Mouse (Mus musculus) erythroid progenitor cell, adult 5-6 weeks (primary cell): ENCODE measurements around the gene Nppc. TPM values are rescaled to one million over a fixed set of nuclear protein-coding genes. Genes with fewer than 3 reads are reported as not detected.
A peak's percentile ranks its signal among the peaks of the same experiment; 100 is the strongest.

ENCODE experiments used
- ATAC-seq: replicated peaks from 2 replicates; pipeline ENCODE4 v1.8.0; 2016; ENCODE audit warnings: moderate number of reproducible peaks, mild to moderate bottlenecking, moderate TSS enrichment, inconsistent platforms; ENCODE audit not compliant: poor library complexity, low FRiP score, severe bottlenecking
- total RNA-seq, 2 experiments: library from RNA; stranded (forward) in 1 of 2; stranded (reverse) in 1 of 2; fragments of 150-400 nt in 1 of 2; fragments of 186-747, 209-891 nt in 1 of 2; gene quantifications; 2 replicates each; pipeline versions ENCODE4 v1.2.3 to v1.2.4; 2015 to 2017; ENCODE audit warnings: low replicate concordance in 2 of 2

Gene Nppc
- total RNA-seq (2015; ENCODE audit: low replicate concordance) (not detected in 2 replicates), total RNA-seq (2017; ENCODE audit: low replicate concordance) (not detected in 2 replicates)

DNA sequence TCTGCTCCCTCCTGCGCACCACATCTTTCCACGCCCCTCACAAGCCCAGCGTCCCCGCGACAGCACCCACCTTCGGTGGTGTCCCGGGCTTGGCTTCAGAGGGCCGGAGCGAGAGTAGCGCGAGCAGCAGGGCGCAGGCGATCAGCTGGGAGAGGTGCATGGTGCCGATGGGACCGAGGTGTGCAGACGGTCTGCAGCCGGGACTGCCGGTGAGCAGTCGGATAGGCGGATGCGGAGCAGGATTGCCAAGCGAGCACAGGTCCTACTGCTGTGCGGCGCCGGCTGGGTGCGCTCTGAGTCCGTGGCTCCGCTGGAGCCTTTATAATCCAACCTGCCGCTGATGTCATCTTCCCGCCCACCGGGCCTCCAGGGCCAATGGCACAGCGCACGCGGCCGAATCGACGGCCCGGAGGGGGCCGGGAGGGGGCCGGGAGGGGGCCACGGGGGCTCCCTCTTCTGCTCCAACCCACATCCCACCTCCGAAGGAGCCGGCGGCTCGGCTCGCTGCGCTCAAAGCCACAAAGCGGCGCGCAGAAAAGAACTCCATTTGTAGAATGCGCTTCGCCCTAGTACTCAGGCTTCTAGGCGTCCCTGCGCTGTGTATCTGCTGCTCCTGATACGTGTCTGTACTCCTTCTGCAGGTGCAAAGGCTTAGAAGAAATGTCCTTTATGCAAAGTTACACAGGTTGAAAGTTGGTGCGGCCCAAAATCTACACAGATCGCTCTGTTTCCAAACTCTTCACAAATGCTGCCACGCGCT lies at the start of gene Nppc:
Gene Nppc (minus strand): TSS at position 293 of the 760 bp plus-strand sequence.
- no peak for ATAC-seq

DNA sequence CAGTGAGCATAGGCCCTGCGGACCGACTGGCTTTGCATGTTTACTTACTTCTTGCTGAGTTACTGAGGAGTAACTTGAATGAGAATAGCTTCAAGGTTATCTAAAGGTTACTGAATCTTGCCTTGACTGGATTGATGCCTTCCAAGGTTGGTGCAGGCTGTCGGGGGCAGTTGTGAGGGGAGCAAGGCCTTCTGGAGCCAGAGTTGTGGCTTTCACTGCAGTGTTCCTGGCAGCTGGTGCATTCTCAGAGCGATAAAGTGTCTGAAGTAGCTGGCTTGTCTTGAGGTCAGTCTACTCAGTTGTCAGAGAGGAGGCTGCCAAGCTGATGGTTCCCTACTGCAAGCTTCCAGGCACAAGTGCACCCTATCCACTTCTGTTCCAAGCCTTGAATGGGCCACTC lies 49.0 kb upstream of the Nppc start:
- ATAC-seq = no peak

DNA sequence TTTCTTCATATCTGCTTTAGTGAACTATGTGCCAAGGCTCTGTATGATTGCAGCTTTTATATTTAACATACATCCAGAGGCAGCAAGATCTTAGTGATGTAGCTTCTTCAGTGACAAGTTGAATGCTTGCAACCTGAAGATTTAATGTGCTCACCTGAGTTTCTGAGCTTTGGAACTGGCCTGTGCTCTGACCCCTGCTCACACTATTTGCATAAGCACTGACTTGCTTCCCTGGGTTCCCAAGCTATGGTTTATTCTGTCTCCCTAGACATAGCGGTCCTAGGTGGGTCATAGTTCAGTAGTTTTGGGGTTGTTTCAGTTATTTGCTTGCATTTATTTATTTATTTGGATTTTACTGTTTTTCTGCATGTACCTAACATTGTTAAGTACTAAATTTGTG lies 47.8 kb upstream of the Nppc start:
- no peak for ATAC-seq

DNA sequence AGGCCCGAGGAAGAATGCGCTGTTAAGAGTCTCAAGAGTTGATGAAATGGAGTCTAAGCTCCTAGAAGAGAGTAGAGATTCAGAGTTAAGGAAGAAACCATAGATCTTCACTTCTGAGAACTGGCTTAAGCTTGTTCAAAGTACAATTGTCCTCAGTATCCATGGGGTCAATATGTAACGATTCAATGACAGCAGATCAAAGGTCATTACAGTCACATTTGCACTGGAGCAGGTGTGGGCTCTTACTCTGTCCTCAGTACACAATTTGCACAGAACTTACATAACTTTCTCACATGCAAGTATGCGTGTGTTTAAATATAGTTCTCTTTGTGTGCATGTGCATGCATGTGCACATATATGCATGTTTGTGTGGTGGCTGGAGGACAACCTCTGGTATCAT lies 42.7 kb upstream of the Nppc start:
- no peak for ATAC-seq

DNA sequence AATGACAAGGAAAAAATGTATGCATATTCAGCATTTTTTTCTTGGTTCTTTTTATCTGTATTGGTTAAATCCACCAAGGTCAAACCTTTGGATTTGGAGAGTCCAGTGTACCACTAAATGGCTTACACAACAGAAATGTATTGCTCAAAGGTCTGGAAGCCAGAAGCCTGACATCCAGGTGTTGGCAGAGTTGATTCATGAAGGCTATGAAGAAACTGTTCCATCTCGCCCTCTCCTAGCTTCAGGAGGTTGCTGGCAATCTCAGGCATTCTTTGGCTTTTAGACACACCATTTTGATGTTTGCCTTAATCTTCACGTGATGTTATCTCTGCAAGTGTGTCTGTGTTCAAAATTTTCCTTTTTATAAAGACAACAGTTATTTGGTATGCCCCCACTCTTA lies 41.7 kb upstream of the Nppc start:
- no peak for ATAC-seq

DNA sequence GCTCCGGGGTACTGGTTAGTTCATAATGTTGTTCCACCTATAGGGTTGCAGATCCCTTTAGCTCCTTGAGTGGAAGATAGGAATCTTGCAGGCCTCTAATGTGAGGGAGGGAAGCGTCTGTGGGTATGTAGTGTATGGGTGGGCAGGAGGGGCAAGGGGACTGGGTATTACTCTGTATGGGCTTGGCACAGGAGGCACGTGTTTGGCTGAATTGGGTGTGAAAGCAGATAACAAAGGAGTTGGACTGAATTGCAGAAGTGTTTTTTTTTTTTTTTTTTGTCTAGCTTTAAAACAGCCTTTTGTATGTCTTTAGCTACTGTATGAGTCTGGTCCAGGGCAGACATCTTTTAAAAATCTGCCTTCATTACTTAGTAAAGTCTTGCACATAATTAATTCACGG lies 39.2 kb upstream of the Nppc start:
- no peak for ATAC-seq

DNA sequence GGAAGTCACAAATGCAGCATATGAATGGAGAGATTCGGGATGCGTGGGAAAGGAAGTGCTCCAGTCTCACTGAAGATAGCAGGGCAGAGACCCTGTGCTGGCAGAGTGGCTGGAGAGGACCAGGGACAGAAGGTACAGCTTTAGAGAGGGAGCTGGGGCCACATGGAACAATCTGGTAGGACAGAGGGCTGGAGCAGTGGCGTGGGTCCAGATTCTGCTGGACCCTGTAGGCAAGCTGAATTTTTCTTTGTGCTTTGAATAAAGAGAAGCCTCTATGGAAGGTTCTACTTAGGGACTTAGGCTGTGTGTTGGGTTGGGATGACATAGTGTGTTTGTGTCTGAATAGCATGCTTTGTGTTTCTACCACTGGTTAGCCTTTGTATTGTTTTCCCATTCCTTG lies 35.1 kb upstream of the Nppc start:
- ATAC-seq = no peak

DNA sequence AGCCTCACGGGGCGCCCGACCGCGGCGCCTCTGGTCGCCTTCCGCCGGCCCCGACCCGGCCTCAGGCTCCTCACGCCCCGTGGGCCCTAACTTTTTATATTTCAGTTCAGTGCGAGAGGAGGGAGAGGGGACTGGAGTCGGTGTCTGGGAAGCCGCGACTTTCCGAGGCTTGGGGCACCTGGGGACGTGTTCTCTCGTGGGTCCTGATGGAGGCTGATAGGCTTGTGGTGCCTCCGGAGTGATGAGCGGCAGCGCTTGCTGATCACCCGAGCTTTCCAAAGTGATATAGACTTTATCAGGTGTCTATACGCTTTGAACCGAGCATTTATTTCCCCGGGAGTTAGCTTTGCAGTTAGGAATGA lies 33.6 kb upstream of the Nppc start:
- peak; percentile 63 for ATAC-seq

DNA sequence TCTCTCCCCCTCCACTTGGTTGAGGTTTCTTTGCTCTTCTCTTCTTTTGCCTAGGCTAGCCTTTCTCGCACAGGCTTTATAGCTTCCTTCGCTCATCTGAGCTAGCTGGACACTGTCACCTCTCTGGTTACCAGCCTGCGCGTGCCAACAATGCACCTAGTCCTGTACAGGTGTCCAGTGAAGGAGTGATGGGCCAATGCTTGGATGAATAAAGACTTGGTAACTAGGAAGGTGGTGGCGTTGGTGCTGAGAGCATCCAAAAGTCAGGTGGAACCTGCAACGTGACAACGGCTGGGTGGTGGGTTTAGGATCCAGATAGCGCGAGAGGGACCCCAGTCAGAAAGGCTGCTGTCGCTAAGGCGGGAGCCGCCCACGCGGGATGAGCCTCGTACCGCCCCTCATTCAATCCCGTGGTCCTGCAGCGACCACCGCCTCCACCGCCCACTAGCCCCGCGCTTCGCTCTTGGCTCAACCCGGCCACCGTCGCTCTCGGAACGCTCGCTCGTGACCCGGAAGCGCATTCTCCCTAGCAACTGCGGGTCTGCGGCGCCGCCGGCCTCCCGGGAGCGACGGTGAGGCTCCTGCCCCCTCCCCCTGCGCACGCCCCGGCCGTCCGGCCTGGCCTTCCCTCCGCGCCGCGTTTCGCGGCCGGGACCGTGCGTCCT lies 33.1 kb upstream of the Nppc start, which contains the start of gene Dis3l2:
Gene Dis3l2 (plus strand): TSS at position 509 of the 665 bp plus-strand sequence.
- ATAC-seq = peak; percentile 47

DNA sequence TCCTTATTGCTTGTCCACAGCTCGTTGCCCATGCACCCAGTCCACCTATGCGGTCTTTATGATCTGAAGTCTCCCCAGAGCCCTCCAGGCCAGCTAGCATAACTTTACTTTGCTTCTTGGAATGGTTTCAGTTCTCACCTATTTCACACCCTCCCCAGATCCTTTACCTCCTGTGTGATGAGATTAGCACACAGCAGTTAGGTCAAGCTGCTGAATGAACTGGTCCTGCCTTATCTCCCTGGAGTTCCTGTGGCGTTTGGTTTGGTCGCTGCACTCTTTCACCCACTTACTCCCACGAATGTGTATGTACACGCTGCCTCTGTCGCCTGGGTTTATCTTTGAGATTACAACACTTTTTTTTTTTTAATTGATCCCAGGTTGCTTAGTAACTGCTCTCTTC lies 30.0 kb upstream of the Nppc start:
- 0 out of 2 replicates have a peak, but pooled peaks have one; percentile 11 for ATAC-seq

DNA sequence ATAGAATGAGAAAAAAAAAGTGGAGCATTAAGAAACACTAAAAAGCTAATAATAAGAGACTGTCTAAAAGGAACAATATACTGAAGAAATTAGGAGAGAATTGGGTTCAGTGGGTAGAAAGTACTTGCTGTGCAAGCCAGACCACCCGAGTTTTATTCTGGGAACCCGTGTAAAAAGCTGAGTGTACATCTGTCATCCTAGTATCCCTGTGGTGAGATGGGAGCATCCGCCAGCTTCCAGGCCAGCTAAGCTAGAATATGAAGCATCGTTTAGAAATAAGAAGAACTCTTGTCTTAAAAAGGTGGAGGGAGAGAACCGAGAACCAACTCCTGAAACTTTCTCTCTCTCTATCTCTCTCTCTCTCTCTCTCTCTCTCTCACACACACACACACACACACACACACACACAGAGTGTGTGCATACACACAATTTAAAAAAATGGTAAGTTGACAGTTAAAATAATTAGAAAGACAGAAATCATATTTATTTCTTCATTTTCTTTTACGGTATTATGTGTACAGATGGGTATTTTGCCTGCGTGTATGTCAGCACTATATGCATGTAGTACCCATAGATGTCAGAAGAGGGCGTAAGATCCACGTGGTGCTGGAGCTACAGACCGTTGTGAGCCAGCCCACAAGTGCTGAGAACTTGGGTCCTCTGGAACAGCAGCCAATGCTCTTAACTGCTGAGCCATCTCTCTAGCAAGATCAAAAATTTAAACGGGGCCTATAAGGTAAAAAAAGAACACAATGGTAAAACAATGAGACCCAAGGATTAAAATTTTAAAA lies 29.2 kb upstream of the Nppc start:
- ATAC-seq = no peak

DNA sequence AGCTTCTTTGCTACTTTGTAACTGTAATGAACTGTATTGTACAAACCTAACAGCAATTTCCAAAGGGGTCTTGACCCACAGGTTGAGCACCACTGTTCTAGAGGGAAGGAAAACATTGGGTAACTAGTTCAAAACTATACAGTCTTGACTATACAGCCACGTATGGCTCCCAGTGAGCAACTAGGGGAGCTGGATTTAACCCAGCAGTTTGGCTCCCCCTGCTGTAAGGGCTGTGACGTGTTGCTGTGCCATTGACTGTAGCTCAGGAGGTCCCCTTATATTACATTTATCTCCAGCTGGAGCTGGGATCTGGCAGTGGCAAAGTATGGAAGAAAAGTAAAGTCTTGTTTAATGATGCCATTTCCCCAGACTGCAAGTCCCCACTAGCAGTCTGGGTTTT lies 28.4 kb upstream of the Nppc start:
- no peak for ATAC-seq

DNA sequence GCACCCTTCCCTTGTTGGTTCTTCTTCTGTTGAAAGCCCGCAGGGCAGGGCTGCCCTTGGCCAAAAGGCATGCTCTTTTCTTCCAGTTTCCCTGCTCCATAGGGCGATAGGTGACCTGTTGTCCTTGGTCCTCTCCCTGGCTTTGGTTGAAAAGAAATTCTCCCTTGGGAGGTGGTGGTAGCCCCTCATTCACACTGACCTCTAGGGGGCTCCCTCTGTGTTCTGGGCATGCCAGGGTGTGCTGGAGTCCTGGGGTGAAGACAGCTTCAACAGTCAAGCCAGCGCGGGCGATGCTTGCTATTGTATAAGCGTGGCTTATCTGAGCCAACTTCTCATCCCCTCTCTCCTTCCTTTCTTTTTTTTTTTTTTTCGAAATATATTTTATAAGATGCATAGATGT lies 26.6 kb upstream of the Nppc start:
- no peak for ATAC-seq

DNA sequence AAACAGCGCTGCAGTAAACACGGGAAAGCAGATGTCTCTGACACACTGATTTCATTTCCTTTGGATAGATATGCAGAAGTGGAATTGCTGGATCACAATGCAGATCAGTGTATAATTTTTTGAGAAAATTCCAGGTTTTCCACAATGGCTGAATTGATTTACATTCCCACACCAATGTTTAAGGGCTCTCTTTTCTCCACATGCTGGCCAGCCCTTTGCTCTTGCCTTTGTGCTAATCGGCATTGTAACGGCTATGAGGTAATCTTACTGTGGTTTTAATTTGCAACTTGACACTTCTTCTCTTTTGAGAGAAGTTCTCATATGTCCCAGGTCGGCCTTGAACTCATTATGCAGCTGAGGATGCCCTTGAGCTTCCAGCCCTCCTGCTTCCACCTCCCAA lies 20.7 kb upstream of the Nppc start:
- ATAC-seq = no peak

DNA sequence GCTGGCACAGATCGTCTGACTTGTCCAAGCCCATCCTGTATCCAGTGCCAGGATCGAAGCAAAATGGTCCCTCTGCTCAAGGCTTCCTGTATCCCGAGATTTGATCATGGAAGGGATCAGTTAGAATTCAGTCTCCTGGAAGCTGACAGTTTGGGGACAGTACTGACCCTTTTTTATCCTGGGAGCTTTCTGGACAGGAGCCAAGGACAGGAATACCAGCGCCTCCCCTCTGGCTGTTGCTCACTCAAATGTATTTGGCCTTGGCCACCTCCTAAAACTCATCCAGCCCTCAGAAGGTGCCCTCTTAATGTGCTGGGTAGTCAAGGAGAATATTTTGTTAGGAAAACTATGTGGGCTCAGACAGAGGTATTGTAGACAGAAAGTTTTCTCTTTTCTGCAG lies 16.9 kb upstream of the Nppc start:
- no peak for ATAC-seq

DNA sequence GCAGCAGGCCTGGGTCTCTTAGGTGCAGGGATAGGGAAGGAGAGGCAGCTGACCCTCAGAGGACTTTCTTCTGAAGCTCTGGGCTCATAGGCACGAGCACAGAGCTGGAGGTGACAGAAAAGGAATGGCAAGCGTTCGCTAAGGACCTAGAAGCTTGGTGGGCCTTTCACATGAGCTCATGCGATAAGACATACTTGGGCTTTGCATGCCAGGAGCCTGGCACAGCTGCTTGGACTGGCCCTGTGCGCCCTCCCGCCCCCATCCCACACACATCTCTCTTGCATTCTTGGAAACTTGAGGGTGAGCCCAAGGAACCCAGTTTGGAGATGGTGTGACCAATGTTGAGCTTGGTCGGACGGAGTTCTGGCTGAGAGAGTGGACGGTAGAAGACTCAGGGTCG lies 8.3 kb upstream of the Nppc start:
- no peak for ATAC-seq

DNA sequence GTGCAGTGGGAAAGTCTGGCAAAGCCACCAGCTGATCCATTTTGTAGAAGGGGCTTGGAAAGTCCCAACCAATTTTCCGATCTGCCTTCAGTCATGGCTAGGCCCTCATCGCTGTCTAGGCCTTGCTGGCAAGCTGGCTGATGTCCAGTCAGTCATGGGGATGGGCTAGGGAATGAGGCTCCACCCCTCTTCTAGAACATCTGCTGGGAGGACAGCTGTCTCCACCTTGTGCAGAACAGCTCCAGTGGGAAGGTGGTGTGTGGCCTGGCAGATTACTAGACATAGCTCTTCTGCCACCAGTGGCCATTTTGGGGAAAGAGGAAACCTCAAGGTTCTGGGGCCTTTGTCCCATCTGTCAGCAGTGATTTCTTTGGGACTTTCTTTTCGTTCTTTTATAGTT lies 7.3 kb upstream of the Nppc start:
- no peak for ATAC-seq

DNA sequence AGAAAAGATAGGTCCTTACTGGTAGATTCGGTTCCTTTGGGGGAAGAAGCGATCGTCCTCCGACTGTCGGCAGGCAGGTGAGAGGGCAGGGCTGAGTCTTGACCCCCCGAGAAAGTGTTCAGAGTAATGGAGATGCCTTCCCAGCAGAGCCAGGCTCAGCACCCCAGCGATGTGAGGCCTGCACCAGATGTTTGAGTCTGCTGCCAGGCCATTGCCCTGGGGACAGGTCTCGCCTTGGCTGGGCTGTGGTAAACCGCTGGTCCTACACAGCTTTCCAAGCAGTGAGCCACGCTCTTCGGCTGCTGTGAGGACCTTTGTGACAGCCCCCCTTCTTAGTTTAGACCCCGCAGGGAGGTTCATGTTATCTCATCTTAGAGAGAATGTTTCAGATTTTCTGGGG lies 4.8 kb upstream of the Nppc start:
- no peak for ATAC-seq

DNA sequence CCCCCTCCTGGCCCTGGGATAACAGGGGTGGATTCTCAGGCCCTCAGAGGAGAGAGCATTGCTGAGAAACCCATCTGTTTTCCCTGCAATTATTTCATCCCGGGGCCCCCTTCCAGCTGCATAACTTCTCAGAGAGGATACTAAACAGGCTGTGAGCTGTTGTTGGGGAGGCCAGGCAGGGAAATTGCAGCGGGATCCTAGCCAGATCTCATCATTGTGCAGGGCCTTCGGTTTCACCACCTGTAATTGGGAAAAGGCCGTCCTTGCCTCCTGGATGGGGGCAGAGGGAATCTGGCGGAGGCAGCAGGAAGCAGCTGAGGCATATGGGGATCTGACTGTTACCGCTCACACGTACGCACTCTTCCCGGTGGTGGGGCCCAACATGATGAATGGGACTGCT lies 4.0 kb upstream of the Nppc start:
- ATAC-seq = no peak

DNA sequence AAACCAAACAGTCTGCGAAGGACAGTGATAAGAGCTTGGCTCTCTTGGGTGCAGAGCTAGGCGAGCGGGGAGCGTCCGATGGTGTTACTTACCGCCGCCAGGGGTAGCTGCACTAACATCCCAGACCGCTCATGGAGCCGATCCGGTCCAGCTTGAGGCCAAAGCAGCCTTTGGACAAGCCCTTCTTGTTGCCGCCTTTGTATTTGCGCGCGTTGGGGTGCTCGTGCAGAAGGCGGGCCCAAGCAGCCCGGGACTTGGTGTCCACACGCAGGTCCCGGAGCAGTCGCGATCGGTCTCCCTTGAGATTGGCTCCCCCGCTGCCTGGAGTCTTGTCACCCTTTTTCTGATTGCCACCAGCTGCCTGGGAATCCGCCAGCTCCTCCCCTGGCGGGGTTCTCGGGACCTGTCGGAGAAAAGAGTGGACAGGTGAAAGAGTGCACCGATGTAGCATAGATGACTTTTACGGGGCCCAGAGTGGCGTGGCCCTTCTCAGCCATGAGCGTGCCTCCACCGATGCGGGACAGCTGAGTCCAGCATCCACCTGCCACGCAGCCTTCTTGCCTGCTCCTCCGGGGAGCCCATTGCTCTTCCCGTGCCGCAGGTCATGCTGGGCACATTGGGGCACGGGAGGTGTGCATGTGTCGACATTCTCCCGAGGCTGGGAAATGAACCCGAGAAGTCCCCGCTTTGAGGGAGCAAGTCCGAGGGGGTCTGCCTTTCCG lies 658 bp downstream of the Nppc start:
- ATAC-seq = no peak
